Mouse (Mus musculus) heart, embryonic 11.5 days (tissue): ENCODE results near the gene Cenpu. TPM values are rescaled to one million over a fixed set of nuclear protein-coding genes. Genes with fewer than 3 reads are reported as not detected.

Experiments used
- ATAC-seq: fragments of 200-750 bp; cut with Nextera tagmentation; replicated peaks from 2 replicates; pipeline ENCODE4 v1.8.0; 2017; ENCODE audit warnings: moderate library complexity; ENCODE audit not compliant: insufficient number of reproducible peaks, low FRiP score, low TSS enrichment
- H3K27ac ChIP-seq: fragments of 300-500 bp; sonication (generic); 2 replicates; pipeline ENCODE4 v1.5.1; 2014; ENCODE audit warnings: mild to moderate bottlenecking, low read depth, low read length
- H3K27me3 ChIP-seq: fragments of 300-500 bp; sonication (generic); 2 replicates; pipeline ENCODE4 v1.6.1; 2014; ENCODE audit warnings: mild to moderate bottlenecking, low read length, mixed read lengths; ENCODE audit not compliant: control insufficient read depth, insufficient read depth
- H3K36me3 ChIP-seq: fragments of 300-500 bp; sonication (generic); 2 replicates; pipeline ENCODE4 v1.6.1; 2014; ENCODE audit warnings: mild to moderate bottlenecking, low read length, moderate library complexity, mixed read lengths; ENCODE audit not compliant: control insufficient read depth, insufficient read depth
- H3K4me1 ChIP-seq: fragments of 300-500 bp; sonication (generic); 2 replicates; pipeline ENCODE4 v1.6.1; 2014; ENCODE audit warnings: low read length; ENCODE audit not compliant: control insufficient read depth, insufficient read depth
- H3K4me2 ChIP-seq: fragments of 300-500 bp; sonication (generic); 2 replicates; pipeline ENCODE4 v1.6.1; 2014; ENCODE audit warnings: mild to moderate bottlenecking, moderate library complexity
- H3K4me3 ChIP-seq: fragments of 300-500 bp; sonication (generic); 2 replicates; pipeline ENCODE4 v1.5.1; 2014; ENCODE audit warnings: low read depth, low read length
- H3K9ac ChIP-seq: fragments of 300-500 bp; sonication (generic); 2 replicates; pipeline ENCODE4 v1.6.1; 2014; ENCODE audit warnings: mild to moderate bottlenecking, low read depth, low read length, moderate library complexity
- H3K9me3 ChIP-seq: fragments of 300-500 bp; sonication (generic); replicated peaks from 2 replicates; pipeline ENCODE4 v1.6.1; 2016; ENCODE audit warnings: low read length; ENCODE audit not compliant: control insufficient read depth
- WGBS: fragments of 180-500 bp; shearing (Covaris S2); extraction: QIAGEN DNeasy Blood & Tissue Kit; methylation state at CpG from one replicate; pipeline ENCODE4 v1.1.7; 2014; ENCODE audit not compliant: insufficient replicate concordance; 5-methylcytosine and 5-hydroxymethylcytosine counted together
- polyA plus RNA-seq: library from polyadenylated mRNA; unstranded; fragments of >200 nt; fragmentation: Nextera tagmentation; extraction: Ambion mirVana; gene quantifications from 2 replicates; pipeline ENCODE4 v1.2.1, GENCODE M21; 2014

Cenpu gene
- polyA plus RNA-seq, 1 experiment from 2014 or later, result 18.4 TPM

DNA sequence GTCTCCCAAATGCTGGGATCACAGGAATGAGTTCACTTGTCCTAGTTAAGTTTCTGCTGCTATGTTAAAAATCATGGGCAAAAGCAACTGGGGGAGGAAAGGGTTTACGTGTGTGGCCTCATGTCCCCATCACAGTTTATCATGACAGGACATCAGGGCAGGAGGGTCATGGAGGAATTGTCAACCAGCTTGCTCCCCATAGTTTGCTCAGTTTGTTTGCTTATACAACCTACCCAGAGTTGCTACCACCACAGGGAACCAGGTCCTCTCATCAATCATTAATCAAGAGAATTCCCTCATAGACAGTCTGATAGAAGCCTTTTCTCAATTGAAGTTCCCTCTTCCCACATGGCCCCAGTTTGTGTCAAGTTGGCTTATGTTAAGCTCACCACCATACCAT is 37.8 kb upstream of the Cenpu start:
- no peak overlapping the region for H3K27ac ChIP-seq
- no peak overlapping the region for H3K4me3 ChIP-seq
- ATAC-seq, result no peak
- no peak overlapping the region for H3K4me2 ChIP-seq
- no peaks in the 10 kb centered on the region for H3K36me3 ChIP-seq
- no peaks in the 10 kb centered on the region for H3K4me1 ChIP-seq
- 79% methylated on average over 1 of the region's 1 CpGs for WGBS
- no peaks in the 10 kb centered on the region for H3K9me3 ChIP-seq
- H3K27me3 ChIP-seq, result no peaks in the 10 kb centered on the region
- H3K9ac ChIP-seq, result no peak overlapping the region

DNA sequence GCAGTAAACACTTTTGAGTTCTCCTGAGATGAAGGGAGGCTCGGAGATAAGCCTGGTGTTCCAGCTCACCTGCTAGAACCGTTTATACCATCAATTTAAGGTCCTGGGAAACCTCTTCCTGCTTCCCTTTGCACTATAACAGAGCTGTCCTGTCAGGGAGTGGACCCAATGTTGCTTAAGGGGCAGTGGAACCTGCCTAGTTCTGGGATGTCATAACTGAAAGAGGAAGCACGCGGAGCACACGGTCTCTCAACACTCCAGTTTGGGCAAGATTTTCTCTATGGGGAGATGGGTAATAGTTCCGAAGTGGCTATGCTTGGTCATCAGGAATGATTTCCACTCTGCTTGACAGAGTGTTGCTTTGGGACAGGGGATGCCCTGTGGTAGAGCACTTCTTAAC is 31.2 kb upstream of the Cenpu start:
- ATAC-seq, result no peak
- H3K9ac ChIP-seq, result no peak overlapping the region
- H3K36me3 ChIP-seq, result 0 out of 2 replicates have a peak, but pooled peaks cover 2% of the 10 kb centered on the region
- 84% methylated on average over 6 of the region's 6 CpGs for WGBS
- no peaks in the 10 kb centered on the region for H3K27me3 ChIP-seq
- H3K4me1 ChIP-seq, result no peaks in the 10 kb centered on the region
- no peak overlapping the region for H3K4me2 ChIP-seq
- H3K4me3 ChIP-seq, result no peak overlapping the region
- no peaks in the 10 kb centered on the region for H3K9me3 ChIP-seq
- H3K27ac ChIP-seq, result no peak overlapping the region

DNA sequence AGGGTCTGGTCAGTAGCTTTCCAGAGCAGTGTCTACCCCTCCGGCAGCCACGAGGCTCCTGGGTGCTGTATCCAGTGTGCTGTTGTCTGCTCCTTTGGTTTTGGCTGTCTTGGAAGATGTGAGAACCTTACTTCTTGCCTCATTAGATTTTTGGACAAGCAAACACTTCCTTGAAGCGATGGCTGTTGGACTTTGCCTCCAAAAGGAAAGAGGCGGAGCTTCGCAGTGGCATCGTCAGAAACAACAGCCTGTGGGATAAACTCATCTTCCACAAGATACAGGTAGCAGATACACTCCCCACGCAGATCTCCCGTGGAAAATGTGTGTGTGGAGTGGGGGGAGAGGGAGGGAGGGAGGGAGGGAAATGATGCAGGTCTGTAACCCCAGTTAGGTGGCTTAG is 25.7 kb upstream of the Cenpu start:
- no peak overlapping the region for H3K4me2 ChIP-seq
- WGBS, result 87% methylated on average over 8 of the region's 8 CpGs
- no peak overlapping the region for H3K27ac ChIP-seq
- no peaks in the 10 kb centered on the region for H3K9me3 ChIP-seq
- peaks cover 2% of the 10 kb centered on the region; the same call in 1 of the 2 replicates for H3K36me3 ChIP-seq
- no peaks in the 10 kb centered on the region for H3K4me1 ChIP-seq
- no peak overlapping the region for H3K4me3 ChIP-seq
- ATAC-seq, result no peak
- no peak overlapping the region for H3K9ac ChIP-seq
- no peaks in the 10 kb centered on the region for H3K27me3 ChIP-seq

DNA sequence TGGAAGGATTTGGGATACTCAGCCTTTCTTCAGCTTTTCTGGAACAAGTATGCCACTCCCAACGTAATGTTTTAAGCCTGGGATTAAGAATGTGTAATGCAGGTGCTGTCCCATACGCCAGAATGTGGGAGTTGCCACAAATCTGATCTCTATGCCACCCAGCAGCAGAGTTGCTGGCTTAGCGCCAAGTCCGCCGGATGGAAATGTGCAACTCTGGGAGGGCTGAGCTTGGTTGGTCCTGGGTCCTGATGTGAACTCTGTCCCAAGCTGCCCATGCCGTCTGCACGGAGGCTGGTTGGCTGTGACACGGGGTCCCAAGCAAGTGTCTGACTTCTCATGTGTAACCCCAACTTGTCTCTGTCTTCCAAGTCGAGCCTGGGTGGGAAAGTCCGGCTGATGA is 25.0 kb upstream of the Cenpu start:
- Histone ChIP-seq H3K9ac (no peak overlapping the region), H3K9me3 (no peaks in the 10 kb centered on the region)

DNA sequence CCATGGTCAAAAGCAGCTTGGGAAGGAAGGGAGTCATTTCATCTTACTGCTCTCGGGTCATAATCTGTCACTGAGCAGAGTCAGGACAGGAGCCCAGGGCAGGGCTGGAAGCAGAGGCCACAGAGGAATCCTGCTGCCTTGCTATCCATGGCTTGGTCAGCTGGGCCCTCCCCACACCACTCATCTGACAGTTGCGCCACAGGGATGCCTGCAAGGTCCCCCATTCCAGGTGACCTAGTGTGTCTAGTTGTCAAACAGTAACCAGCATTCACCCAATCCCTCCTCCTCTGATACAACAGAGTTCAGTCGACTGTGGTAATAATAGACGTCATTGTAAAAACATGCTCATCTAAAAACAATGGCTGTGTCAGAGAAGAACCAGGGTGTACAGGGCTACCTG is 22.3 kb upstream of the Cenpu start:
- no peaks in the 10 kb centered on the region; the same call in 1 of the 2 replicates for H3K36me3 ChIP-seq
- ATAC-seq, result no peak

More for the DNA sequence above, 25.0 kb upstream of the Cenpu start:
- H3K36me3 ChIP-seq, result no peaks in the 10 kb centered on the region; the same call in 1 of the 2 replicates
- ATAC-seq, result no peak
- H3K4me3 ChIP-seq, result no peak overlapping the region
- H3K27ac ChIP-seq, result no peak overlapping the region
- H3K4me1 ChIP-seq, result no peaks in the 10 kb centered on the region
- H3K4me2 ChIP-seq, result no peak overlapping the region
- no peaks in the 10 kb centered on the region for H3K27me3 ChIP-seq
- WGBS, result 72% methylated on average over 10 of the region's 10 CpGs

DNA sequence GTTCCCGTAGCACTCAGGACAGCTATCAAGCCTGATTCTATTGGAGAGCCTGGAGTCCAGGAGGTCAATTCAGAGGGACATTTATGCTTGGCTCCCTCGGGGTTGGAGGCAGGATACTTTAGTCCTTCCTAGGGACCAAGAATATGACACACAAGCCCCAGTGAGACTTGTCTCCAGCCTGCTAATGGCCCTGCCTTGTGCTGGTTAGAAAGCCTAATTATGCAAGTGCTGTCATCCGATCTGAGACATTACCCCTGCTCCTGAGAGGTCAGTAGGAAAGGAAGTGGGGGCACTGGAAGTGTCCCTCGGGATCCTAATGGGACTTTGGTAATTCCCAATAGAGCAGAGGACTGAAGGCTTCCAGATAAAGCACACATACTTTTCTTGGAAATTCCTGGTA is 21.3 kb upstream of the Cenpu start:
- Histone ChIP-seq H3K27ac (no peak overlapping the region), H3K36me3 (no peaks in the 10 kb centered on the region; the same call in 1 of the 2 replicates), H3K4me3 (no peak overlapping the region), H3K4me2 (no peak overlapping the region), H3K4me1 (no peaks in the 10 kb centered on the region), H3K9me3 (no peaks in the 10 kb centered on the region), H3K27me3 (no peaks in the 10 kb centered on the region), H3K9ac (no peak overlapping the region)
- no peak for ATAC-seq
- WGBS, result 35% methylated on average over 4 of the region's 4 CpGs

More for the DNA sequence above, 22.3 kb upstream of the Cenpu start:
- Histone ChIP-seq H3K27ac (no peak overlapping the region), H3K4me2 (no peak overlapping the region), H3K4me3 (no peak overlapping the region), H3K27me3 (no peaks in the 10 kb centered on the region), H3K9ac (no peak overlapping the region), H3K9me3 (no peaks in the 10 kb centered on the region), H3K4me1 (no peaks in the 10 kb centered on the region)
- WGBS, result 75% methylated on average over 4 of the region's 4 CpGs

DNA sequence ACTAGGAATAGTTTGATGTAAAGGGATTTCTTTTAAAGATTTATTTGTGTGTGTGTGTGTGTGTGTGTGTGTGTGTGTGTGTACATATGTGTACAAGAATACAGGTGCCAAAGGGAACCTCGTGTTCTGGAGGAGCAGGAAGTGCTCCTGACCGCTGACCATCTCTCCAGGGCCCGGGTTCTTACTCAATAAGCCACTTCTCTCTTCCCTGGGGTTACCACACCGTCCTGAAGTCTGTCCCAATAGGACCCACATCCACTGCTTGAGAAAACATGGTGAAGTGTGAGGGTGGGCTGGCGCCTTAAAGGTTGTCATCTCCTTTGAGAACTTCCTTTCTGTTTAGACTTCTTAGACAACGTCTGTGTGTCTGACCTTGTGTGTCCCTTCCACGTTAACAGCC is 17.9 kb upstream of the Cenpu start:
- WGBS, result 78% methylated on average over 7 of the region's 7 CpGs
- no peaks in the 10 kb centered on the region for H3K4me1 ChIP-seq
- H3K4me2 ChIP-seq, result no peak overlapping the region
- no peaks in the 10 kb centered on the region for H3K9me3 ChIP-seq
- H3K27ac ChIP-seq, result no peak overlapping the region
- H3K36me3 ChIP-seq, result no peaks in the 10 kb centered on the region
- no peaks in the 10 kb centered on the region for H3K27me3 ChIP-seq
- ATAC-seq, result no peak
- H3K4me3 ChIP-seq, result no peak overlapping the region
- no peak overlapping the region for H3K9ac ChIP-seq

DNA sequence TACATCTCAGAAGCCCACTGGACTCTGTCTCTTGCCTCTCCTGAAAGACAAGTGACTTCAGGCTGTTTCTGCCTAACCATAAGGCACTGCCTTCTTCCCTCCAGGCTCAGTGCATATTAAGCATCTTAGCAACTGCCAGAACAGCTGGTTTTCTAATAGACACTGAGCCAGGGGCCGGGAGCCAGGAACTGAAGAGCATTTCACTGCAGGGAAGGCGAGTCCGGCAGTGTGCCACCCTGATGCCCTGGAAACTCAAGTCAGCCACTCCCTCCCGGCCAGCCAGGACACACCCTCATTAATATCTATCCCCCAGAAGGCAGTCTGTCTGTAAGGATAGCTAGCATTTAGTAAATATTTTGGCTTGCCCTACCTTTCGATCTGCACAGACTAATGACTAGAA is 12.1 kb upstream of the Cenpu start:
- Histone ChIP-seq H3K27ac (no peak overlapping the region), H3K9me3 (no peaks in the 10 kb centered on the region), H3K4me1 (no peaks in the 10 kb centered on the region), H3K36me3 (no peaks in the 10 kb centered on the region), H3K27me3 (no peaks in the 10 kb centered on the region), H3K4me2 (no peak overlapping the region), H3K9ac (no peak overlapping the region), H3K4me3 (no peak overlapping the region)
- ATAC-seq, result no peak
- 66% methylated on average over 5 of the region's 5 CpGs for WGBS

DNA sequence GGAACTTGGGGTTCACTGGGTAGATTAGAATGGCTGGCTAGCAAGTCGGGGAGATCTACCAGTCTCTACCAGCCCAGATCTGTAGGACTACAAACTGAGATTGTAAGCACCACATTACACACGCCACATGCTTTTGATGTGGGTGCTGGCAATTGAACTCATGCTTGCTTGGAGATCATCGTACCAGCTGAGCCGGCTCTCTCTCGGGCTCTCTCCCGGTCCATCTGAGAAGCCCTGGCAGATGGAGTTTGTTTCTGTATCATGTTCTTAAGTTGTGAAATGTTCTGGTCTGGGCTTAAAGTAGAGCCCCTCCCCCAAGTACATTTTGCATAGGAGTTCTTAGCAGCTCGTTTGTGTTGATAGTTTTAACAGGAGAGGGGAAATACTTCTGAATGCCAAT is 8.6 kb upstream of the Cenpu start:
- ATAC-seq, result no peak
- H3K4me1 ChIP-seq, result no peaks in the 10 kb centered on the region
- H3K4me3 ChIP-seq, result no peak overlapping the region
- no peak overlapping the region for H3K27ac ChIP-seq
- H3K9me3 ChIP-seq, result no peaks in the 10 kb centered on the region
- 73% methylated on average over 7 of the region's 7 CpGs for WGBS
- H3K27me3 ChIP-seq, result no peaks in the 10 kb centered on the region
- H3K36me3 ChIP-seq, result no peaks in the 10 kb centered on the region
- H3K4me2 ChIP-seq, result no peak overlapping the region
- H3K9ac ChIP-seq, result no peak overlapping the region
